Mouse (Mus musculus) C2C12 (cell line): ENCODE measurements around the gene Ecel1.

Experiments used
- CTCF ChIP-seq: IDR thresholded peaks from one replicate; pipeline ENCODE4 v1.5.1; 2011; ENCODE audit not compliant: control insufficient read depth, insufficient read depth, insufficient read length
- MYOG ChIP-seq: IDR thresholded peaks from one replicate; pipeline ENCODE4 v1.6.1; 2011; ENCODE audit not compliant: control insufficient read depth, insufficient read length; ENCODE audit errors: extremely low read depth
- USF1 ChIP-seq: IDR thresholded peaks from one replicate; pipeline ENCODE4 v1.6.1; 2011; ENCODE audit warnings: low read depth, mild to moderate bottlenecking, control low read depth, moderate library complexity

- peak; percentile 75 for TF ChIP-seq CTCF
- TF ChIP-seq USF1, result no peak
- TF ChIP-seq MYOG, result no peak
Observed at GRCm38 (mm10) chr1:87184751-87185139, 28.4 kb upstream of the Ecel1 start.
